Mouse (Mus musculus): ENCODE measurements around the gene Serpina1e.

- TF ChIP-seq CTCF (IDR thresholded peaks at IDR 0.05; ENCODE audit: extremely low read depth, insufficient read length, insufficient replicate concordance, low read depth, low read length) (no peak), POLR2A (IDR thresholded peaks at IDR 0.05; ENCODE audit: low read depth, low read length) (no peak)
These were observed 4.5 kb upstream of the Serpina1e start for GRCm38 (mm10) chr12:103963288-103963687.
